Mouse (Mus musculus) CD8-positive naive resting alpha-beta T cell, adult 2 months (primary cell): ENCODE data around the gene Zfp759.
"Not testable (repeated sequence)": the region's sequence is repeated elsewhere in the genome, so short reads cannot be mapped to it uniquely, and the experiment has no call there.

ENCODE experiments used
- DNase-seq, 2 experiments: peaks; one replicate each; pipeline ENCODE4 v3.0.0; 2022; ENCODE audit warnings: low read depth in 2 of 2, low spot score in 2 of 2

The Zfp759 gene

DNA sequence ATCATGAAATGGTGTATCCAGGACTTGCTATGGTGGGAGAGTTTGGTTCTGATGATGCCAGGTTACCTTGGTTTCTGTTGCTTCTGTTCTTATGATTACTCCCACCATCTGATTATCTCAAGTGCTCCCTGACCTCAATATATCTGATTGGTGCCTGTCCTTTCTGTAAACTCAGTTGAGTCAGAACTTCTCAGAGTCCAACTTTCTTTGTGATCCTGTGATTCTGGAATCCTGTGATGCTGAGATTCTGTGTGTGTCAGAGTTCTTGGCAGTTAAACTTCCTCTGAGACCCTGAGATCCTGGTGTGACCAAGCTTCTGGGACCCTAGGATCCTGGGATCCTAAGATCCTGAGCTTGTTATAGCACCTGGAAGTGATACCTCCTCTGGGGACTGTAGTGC lies at the start of gene Zfp759:
Gene Zfp759, plus strand, starts transcription at position 301 of the 400 bp plus-strand sequence.
- not testable (repeated sequence) for DNase-seq

DNA sequence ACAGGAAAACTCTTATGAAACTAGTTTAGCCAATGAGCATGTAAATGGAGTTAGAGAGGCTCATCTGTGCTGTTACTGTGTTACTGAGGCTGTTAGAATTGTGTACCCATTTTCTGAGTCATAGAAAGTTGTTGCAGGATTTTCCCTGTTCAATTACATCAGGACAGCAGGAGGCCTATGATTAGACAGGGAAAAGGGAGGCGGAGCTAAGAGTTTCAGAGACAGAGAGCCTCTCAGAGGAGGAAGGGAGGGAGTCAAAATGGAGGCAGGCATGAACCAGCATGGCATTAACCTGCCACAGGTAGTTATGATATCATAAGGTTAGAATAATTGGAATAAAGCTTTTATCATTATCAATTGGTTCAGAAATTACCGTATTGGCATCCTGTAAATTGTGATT lies 48.7 kb upstream of the Zfp759 start:
- no peak for DNase-seq

DNA sequence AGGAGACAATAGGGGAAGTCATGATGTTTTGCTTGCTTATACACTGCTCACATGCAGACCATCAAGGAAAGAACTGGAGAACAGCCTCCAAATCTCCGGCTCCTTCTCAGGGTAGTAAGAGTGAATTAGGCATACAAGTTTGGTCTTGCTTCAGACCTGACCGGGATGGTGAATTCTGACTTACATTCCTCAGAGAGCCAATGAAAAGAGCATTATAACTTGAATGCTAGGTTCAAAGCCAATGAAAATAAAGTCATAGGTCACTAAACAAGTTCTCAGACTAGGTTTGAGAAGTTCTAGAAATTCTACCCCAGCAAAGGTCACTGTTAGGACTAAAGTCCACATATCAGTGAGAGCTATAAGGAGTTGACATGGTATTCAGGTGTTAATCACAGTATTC lies 44.2 kb upstream of the Zfp759 start:
- no peak for DNase-seq

DNA sequence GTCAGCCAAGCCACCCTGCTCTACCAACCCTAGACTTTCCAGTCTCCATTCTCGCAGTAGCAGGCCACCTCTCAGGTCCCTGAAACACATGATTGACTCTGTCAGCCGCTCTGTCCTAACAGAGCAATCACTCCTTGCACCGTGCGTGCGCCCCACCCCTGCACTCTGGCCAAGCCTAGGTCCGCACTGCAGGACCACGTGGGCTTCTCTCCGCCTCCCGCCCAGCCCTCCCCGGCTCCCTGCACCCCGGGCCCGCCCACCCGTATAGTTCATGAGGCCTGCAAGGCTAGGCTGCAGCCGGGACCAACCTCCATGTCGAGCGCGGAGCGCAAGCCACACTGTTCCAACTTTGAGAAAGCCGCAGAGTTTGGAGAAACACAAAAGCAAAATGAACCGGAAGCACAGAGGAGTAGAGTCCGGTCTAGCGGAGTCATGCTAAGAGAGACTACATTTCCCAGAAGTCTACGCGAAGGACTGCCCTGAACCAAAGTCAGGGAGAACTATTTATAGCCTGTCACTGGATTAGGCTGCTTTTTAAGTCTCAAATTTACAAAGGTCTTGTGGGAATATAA lies 40.2 kb upstream of the Zfp759 start:
- peak; percentile 35 to 55 for DNase-seq

DNA sequence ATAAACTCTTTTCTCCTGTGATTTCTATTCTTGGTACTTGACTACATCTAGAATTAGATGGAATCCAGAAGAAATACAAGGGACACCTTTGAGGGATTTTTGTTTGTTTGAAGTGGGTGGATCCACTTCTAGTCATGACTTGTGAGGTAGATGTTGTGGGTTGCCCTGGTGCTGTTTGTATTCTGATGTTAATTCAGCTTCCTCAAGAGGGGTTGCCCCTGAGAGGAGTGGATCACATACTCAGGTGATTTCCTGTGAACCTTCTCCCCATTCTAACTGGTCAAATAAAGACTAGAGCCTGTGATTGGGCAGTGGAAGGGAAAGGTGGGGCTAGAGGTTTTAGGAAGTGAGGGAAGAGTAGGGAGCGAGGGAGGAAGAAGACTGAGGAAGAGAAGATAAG lies 39.5 kb upstream of the Zfp759 start:
- DNase-seq = no peak

DNA sequence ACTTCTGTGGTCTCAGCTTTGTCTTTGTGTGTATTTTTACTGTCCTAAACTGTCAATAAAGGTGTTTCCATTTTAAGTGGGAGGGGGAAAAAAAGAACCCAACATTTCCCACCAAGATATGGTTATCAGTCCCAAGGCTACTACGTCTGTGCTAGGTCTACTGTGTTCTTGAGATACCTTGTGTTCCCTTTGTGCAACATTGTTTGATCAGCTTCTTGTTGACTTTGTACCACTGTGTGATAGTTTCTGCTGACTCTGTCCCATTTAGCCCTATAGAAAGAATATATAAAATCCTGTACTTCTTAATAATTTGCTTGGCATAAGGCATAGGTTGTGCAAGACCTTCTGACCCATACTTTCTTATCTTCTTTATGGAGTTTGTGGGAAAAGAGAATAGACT lies 31.3 kb upstream of the Zfp759 start:
- no peak for DNase-seq

DNA sequence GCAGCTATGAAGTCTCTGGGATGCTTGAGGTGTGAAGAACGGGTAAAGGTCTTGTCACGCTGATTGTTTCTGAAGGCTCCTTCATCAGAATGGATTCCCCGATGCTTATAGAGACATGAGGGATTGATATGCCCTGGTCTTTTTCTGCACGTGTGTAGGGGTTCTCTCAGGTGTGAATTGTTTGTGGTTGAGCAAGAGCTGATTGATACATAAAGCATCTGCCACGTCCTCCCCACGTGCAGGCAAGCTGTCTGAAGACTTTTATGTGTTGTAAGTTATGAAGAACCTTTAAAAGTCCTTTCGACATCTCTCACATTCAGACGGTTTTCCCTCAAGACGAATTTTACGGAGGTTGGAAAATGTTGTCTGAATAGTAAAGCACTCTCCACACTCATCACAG lies 23.6 kb upstream of the Zfp759 start, which contains the start of gene Zfp708:
Gene Zfp708, minus strand, starts transcription at position 101 of the 400 bp plus-strand sequence.
- DNase-seq = no peak

DNA sequence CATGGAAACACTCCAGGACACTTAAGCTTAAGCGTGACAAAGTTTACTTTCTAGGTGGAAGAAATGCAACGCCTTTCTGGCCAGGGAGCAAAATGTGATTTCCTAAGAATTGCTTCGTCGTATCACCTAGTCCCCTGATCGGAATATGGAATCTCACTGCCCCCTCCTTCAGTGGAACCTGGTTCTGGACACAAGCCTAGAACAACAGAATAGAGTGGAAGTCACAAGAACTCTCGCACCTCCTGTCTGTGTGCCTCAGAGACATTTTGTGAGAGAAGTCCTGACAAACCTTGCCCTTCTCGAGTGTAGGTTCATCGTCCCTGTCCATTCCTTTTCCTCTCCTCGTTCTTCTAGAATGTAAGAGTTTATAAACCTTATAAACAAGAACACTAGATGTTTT lies 13.8 kb upstream of the Zfp759 start:
- DNase-seq = no peak

DNA sequence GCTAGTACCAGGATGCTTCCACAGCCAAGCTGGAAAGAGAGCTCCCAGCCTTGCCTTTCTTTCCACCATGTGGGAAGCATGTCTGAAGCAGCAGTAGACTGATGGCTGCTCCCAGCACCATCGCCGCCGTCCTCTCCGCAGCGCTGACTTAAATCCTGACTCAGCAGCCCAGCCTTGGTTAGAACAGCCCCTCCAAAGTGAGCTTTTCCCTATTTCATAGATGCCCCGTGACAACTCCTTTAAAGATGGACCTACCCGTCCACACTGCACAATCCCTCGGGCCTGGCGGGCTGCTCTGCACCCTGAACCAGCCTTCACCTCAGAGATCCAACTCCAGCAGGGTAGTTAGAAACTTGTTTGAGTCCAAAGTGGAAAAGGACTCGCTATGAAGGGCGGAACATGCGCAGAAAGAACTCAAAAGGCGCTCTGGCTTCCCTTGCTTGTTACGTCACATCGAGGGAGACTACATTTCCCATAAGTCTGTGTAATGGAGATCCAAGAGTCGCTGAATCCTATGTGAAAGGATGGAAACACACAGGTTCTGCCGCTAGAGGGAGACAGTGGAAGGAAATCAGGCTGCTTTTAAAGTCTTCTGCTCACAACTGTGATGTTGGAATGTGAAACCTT lies 13.2 kb upstream of the Zfp759 start, which contains the start of gene Gm28557:
Gene Gm28557, minus strand, starts transcription at position 411 of the 627 bp plus-strand sequence.
- DNase-seq = peak; percentile 83 to 88

DNA sequence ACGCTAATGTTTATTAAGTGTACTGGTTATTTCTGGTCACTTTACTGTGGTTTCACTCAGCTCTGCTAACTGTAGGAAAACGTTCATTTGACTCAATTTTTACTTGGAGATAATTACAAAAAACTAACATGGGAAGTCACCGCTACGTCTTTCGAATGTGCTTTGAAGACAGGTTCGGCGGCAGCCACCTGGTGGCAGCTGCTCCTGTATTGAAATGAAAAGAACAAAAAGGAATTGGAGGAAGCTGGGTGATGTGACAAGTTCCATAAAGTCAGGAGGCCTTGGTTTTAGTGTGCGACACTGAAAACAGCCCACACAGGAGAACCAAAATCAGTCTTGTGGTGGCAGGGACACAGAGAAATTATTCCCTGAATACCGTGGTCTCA lies 12.6 kb upstream of the Zfp759 start:
- no peak for DNase-seq

DNA sequence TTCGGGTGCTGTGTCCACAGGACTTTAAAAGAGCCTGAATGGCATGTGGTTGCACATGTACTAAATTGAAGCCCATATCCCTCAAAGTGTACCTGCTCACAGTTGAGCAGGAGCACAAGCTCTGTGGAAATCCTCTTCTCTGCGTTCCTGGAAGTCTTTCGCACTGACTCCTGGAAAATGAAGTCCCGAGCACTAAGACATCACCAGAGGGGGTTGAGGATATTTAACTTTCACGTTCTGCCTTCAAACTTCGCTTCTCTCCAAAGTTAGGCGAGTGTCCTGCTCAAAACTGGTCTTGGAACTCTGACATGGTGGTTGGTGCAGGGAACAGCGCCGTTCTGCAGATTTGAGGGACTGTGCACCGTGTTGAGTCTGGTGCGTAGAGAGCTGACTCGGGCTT lies 9.4 kb upstream of the Zfp759 start:
- DNase-seq = no peak

DNA sequence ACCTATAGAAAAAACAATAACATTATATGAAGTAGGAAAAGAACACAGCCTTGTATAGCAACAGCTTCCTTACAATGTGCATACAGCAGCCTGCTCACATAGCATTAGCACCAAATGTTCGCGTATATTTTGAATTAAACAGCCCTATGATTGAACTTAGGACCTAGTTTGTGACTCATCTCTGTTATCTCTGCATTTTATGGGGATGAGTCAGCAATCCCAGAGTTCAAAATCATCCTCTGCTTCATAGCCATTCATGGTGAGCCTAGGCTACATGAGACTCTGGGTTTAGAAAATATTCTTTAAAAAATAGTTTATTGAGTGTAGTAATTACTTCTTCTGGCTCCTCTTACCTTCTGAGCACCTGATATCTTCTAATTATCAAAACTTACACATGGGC lies 8.2 kb upstream of the Zfp759 start:
- DNase-seq = no peak

DNA sequence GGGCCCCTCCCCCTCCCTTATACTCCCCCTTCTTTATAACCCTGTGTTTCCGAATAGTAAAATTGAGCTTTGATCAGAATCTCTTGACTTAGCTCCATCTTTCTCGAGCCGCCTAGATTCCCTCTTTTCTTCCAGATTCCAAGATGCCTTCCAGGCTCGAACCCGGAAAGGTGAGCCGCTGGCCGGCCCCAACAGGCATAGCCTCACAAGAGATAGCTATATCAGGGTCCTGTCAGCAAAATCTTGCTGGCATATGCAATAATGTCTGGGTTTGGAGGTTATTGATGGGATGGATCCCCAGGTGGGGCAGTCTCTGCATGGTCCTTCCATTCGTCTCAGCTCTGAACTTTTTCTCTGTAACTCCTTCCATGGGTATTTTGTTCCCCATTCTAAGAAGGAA lies 5.3 kb upstream of the Zfp759 start, which contains the start of gene Rslcan18:
Gene Rslcan18, minus strand, starts transcription at position 101 of the 400 bp plus-strand sequence.
- DNase-seq = not testable (repeated sequence)

DNA sequence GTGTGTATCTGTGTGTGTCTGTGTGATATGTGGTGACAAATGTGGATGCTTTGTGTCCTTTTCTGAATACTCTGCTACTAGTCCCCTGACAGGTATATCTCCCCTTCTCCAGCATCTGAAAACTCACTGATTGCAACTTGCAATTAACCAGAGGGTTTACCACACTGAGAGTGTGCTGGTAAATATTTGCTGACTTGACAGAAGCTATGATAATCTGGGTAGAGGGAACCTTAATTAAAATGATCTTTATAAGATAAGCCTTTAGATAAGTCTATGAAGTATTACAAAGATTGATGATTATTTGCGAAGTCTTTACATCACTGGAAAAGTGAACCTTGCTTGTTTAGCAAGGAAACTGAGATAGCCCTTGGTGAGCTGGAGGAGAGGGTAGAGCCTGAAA lies 3.0 kb downstream of the Zfp759 start:
- no peak for DNase-seq

DNA sequence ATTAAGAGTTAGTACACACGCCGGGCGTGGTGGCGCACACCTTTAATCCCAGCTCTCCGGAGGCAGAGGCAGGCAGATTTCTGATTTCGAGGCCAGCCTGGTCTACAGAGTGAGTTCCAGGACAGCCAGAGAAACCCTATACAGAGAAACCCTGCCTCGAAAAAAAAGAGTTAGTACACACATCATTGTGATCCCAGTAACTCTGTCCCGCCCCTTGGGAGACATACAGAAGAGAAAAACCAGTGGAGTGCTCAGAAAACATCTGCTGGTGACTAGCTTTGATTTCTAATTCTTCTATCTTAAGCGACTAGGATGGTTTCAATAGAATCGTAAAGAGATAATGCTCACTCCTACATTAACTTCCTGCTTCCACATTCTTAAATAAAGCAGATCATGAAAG lies 6.0 kb downstream of the Zfp759 start:
- not testable (repeated sequence) for DNase-seq

DNA sequence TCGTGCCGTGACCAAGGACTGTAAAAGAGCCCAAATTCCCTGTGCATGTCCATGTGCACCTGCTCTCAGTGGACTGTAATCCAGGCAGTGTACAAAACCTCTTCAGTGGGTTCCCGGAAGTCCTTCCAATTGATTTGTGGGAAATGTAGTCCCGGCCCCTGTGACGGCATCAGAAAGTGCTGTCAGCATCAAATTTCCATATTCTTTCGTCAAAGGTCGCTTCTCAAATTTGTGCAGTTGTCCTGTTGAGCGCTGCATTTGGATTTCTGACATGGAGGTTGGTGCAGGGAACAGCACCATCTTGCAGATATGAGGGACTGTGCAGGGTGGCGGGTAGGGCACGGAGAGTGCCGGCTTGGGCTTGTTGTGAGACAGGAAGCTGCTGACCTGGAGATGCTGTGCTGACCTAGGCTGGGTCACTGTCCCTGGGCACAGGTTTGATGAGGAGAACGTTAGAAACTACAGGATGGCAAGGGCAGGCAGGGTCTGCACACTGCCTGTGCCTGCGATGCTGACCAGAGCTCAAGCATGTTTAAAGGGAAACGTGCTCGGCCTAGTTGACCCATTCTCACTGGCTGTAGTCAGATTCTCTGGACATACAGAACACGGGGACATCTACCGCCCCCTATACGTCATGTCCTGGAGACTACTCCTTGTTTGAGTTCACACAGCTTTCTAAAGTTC lies 6.7 kb downstream of the Zfp759 start:
- DNase-seq = peak; percentile 55 to 71

DNA sequence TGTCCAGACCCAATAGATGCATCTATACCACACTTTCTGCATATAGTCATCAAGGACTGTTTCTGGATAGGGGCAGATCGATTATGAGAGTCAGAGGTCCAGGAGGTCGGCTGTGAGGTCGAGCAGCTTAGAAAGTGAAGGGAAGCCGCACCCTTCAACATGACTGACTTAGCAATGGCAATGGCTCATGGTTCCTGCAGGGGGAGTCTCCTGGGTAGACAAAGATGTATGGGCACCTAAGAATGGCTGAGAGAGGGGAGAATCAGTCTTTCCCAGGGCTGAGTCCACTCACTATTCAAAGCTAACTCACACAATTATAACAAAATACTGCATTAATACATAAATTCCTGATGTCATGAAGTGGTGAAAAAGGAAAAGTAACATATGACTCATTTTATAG lies 44.7 kb downstream of the Zfp759 start:
- not testable (repeated sequence) for DNase-seq

DNA sequence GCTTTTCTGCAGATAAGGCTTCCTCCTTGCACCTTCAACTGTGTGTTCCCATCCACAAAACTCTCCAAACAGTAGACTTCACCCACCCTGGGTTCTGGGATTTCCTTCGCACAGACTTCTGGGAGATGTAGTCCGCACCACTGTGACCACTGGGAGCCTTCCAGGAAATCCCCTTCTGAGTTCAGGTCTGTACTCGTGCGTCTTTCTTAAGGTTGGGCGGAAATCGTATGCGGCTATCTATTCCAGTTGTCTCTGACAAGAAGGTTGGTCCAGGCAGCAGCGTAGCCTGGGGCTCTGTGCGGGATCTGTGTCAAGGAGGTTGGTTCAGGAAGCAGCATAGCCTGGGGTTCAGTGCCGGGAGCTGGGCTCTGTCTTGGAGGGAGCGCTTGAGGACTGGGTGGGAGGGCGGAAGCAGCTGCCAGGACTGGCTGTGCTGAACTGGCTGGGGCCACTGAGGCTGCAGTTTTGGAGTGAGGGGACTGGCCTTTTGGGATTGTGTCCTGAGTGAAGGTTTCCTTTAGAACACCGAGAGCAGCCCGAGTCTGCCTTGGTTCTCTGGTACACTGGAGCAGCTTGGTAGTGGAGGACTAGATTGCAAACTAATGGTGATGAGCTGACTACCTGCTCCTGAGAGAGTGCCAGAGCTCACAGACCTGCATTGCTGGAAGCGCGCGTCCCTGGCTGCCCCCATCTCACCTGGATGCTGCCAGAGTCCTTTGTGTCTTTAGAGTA lies 51.7 kb downstream of the Zfp759 start, which contains the start of gene Rsl1:
Gene Rsl1, plus strand, starts transcription at position 192 of the 732 bp plus-strand sequence.
- DNase-seq = peak; percentile 73 to 76

DNA sequence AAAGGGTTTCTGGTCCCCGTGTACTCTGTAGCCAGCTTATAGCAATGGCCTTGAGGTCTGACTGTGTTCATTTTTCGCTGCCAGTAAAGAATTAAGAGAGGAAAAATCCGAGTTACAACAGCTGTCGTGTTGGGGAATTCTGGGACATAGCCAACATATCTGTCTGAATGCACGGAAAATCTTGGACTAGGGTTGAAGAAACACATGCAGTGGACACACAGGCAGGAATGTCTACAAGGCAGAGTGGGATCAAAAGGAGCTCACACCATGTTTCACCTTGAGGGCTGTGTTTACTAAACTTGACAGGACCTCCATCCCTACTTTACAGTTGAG lies 52.2 kb downstream of the Zfp759 start:
- DNase-seq = no peak
